Mouse (Mus musculus): ENCODE measurements around the gene Gm10643. TPM values are rescaled to one million over a fixed set of nuclear protein-coding genes. Genes with fewer than 3 reads are reported as not detected.
A peak's percentile ranks its signal among the peaks of the same experiment; 100 is the strongest.

The Gm10643 gene
- polyA plus RNA-seq, 1 experiment from 2014 or later = 0.08 TPM

GRCm38 (mm10) chr8:84021096-84021495 lies 43.8 kb downstream of the Gm10643 start, which contains the start of gene Palm3:
Palm3 (plus strand) TSS chr8:84021471.
- Histone ChIP-seq H3K4me2 (ENCODE audit: low read depth, low read length) (no peak within 1 kb of the TSS), H3K9ac (ENCODE audit: low read depth, low read length) (no peak within 1 kb of the TSS), H3K4me1 (ENCODE audit: control insufficient read depth, low read depth, low read length) (peaks cover 5% of the 10 kb centered on the region), H3K9me3 (replicated peaks; ENCODE audit: control insufficient read depth, low read length) (no peaks in the 10 kb centered on the region), H3K36me3 (ENCODE audit: control insufficient read depth, insufficient read depth) (no peaks in the 10 kb centered on the region), H3K4me3 (ENCODE audit: low read depth, low read length) (no peak within 1 kb of the TSS), H3K27me3 (ENCODE audit: control insufficient read depth, insufficient read depth, low read depth, low read length) (peaks cover 60% of the 10 kb centered on the region), H3K27ac (ENCODE audit: low read length) (no peak within 1 kb of the TSS)
- 20% methylated on average over 18 of the region's 18 CpGs for WGBS (ENCODE audit: insufficient replicate concordance)
- no peak for ATAC-seq (ENCODE audit: low read depth)

DNA sequence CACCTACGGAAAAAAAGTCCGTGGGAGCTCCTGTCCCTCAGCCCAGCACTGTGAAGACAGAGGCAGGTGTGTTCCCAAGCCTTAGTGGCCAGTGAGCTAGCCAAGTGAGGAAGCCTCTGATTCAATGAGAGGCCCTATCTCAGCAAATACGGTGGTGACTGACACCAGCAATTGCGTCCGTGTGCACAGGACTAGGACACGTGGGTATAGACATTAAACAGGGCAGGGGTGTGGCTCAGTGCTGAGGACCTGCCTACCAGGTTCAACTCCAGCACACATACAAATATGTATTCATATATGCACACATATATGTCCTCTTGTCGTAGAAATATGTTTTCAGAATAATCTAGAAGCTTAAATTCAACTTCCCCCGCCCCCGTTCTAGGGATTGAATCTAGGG lies 45.2 kb downstream of the Gm10643 start:
- no peak overlapping the region for H3K4me2 ChIP-seq (ENCODE audit: low read depth, low read length)
- no peak for ATAC-seq (ENCODE audit: low read depth)
- H3K27me3 ChIP-seq (ENCODE audit: control insufficient read depth, insufficient read depth, low read depth, low read length) = peaks cover 48% of the 10 kb centered on the region
- H3K9me3 ChIP-seq (replicated peaks; ENCODE audit: control insufficient read depth, low read length) = no peaks in the 10 kb centered on the region
- WGBS (ENCODE audit: insufficient replicate concordance) = 60% methylated on average over 9 of the region's 9 CpGs
- no peak overlapping the region for H3K9ac ChIP-seq (ENCODE audit: low read depth, low read length)
- no peak overlapping the region for H3K4me3 ChIP-seq (ENCODE audit: low read depth, low read length)
- no peaks in the 10 kb centered on the region for H3K36me3 ChIP-seq (ENCODE audit: control insufficient read depth, insufficient read depth)
- no peaks in the 10 kb centered on the region; the same call in 1 of the 2 replicates for H3K4me1 ChIP-seq (ENCODE audit: control insufficient read depth, low read depth, low read length)
- no peak overlapping the region for H3K27ac ChIP-seq (ENCODE audit: low read length)

DNA sequence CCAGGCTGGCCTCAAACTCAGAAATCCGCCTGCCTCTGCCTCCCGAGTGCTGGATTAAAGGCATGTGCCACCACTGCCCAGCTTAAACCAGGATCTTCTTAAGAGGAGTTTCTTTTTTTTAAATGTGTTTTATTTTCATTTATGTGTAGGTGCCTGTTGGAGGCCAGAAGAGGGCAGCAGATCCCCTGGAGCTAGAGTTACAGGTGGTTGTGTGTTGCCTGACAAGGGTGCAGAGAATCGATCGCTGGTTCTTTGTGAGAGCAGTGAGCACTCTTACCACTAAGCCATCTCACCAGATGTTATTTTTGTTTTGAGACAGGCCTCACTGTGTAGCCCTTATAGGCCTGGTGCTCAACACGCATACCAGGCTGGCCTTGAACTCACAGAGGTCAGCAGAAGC lies 49.1 kb downstream of the Gm10643 start:
- H3K9ac ChIP-seq (ENCODE audit: low read depth, low read length) = no peak overlapping the region
- H3K27ac ChIP-seq (ENCODE audit: low read length) = no peak overlapping the region
- H3K9me3 ChIP-seq (replicated peaks; ENCODE audit: control insufficient read depth, low read length) = no peaks in the 10 kb centered on the region
- 73% methylated on average over 5 of the region's 5 CpGs for WGBS (ENCODE audit: insufficient replicate concordance)
- peaks cover 12% of the 10 kb centered on the region for H3K4me1 ChIP-seq (ENCODE audit: control insufficient read depth, low read depth, low read length)
- peaks cover 50% of the 10 kb centered on the region for H3K27me3 ChIP-seq (ENCODE audit: control insufficient read depth, insufficient read depth, low read depth, low read length)
- no peak for ATAC-seq (ENCODE audit: low read depth)
- H3K36me3 ChIP-seq (ENCODE audit: control insufficient read depth, insufficient read depth) = no peaks in the 10 kb centered on the region
- no peak overlapping the region for H3K4me3 ChIP-seq (ENCODE audit: low read depth, low read length)
- no peak overlapping the region for H3K4me2 ChIP-seq (ENCODE audit: low read depth, low read length)

MicroRNAs within 50 kb of the gene (microRNA counts, 519-probe panel; counts per million panel counts)
- 2,767 counts per million, percentile 77 among the panel's probes with 10 or more counts for microRNA mmu-miR-709

Small RNA genes lying within 50 kb of the gene (microRNA-seq; reads per million reads assigned to microRNA genes)
- not detected for gene Mir709

Other genes with a start within 250 kb of the Gm10643 start
- 0.86 and 1.2 TPM in 2 replicates for gene Adgrl1, start 165.0 kb downstream of the Gm10643 start, polyA plus RNA-seq (2015; fragmentation: Nextera tagmentation; extraction: Ambion mirVana)
- 0.41 and 0.43 TPM in 2 replicates for gene Gm10644, start 109.9 kb downstream of the Gm10643 start, polyA plus RNA-seq (2015; fragmentation: Nextera tagmentation; extraction: Ambion mirVana)
- 108 and 110 TPM in 2 replicates for gene Asf1b, start 109.6 kb downstream of the Gm10643 start, polyA plus RNA-seq (2015; fragmentation: Nextera tagmentation; extraction: Ambion mirVana)
- gene Prkaca, start 92.1 kb downstream of the Gm10643 start, polyA plus RNA-seq (2015; fragmentation: Nextera tagmentation; extraction: Ambion mirVana) = 29.8 and 39.9 TPM in 2 replicates
- gene Samd1, start 67.5 kb downstream of the Gm10643 start, polyA plus RNA-seq (2015; fragmentation: Nextera tagmentation; extraction: Ambion mirVana) = 3.6 and 3.9 TPM in 2 replicates
- gene 1700067K01Rik, start 63.6 kb downstream of the Gm10643 start, polyA plus RNA-seq (2015; fragmentation: Nextera tagmentation; extraction: Ambion mirVana) = 0.56 and 0.58 TPM in 2 replicates
- gene 2210011C24Rik, start 53.0 kb downstream of the Gm10643 start, polyA plus RNA-seq (2015; fragmentation: Nextera tagmentation; extraction: Ambion mirVana) = 0.13 TPM in 1 of 2 replicates, not detected in the other
- gene Palm3, start 43.7 kb downstream of the Gm10643 start, polyA plus RNA-seq (2015; fragmentation: Nextera tagmentation; extraction: Ambion mirVana) = 0.15 TPM in 1 of 2 replicates, not detected in the other
- 0.87 and 1.0 TPM in 2 replicates for gene Il27ra, start 22.5 kb downstream of the Gm10643 start, polyA plus RNA-seq (2015; fragmentation: Nextera tagmentation; extraction: Ambion mirVana)
- gene Rln3, start 20.1 kb downstream of the Gm10643 start, polyA plus RNA-seq (2015; fragmentation: Nextera tagmentation; extraction: Ambion mirVana) = 0.15 TPM in 1 of 2 replicates, not detected in the other
- gene Rfx1, start 1.7 kb upstream of the Gm10643 start, polyA plus RNA-seq (2015; fragmentation: Nextera tagmentation; extraction: Ambion mirVana) = 2.0 and 2.7 TPM in 2 replicates
- 2.4 and 3.0 TPM in 2 replicates for gene Dcaf15, start 39.6 kb upstream of the Gm10643 start, polyA plus RNA-seq (2015; fragmentation: Nextera tagmentation; extraction: Ambion mirVana)
- 0.04 TPM in 1 of 2 replicates, not detected in the other for gene Podnl1, start 60.9 kb upstream of the Gm10643 start, polyA plus RNA-seq (2015; fragmentation: Nextera tagmentation; extraction: Ambion mirVana)
- 5.3 and 5.8 TPM in 2 replicates for gene Cc2d1a, start 82.8 kb upstream of the Gm10643 start, polyA plus RNA-seq (2015; fragmentation: Nextera tagmentation; extraction: Ambion mirVana)
- gene 4930432K21Rik, start 82.9 kb upstream of the Gm10643 start, polyA plus RNA-seq (2015; fragmentation: Nextera tagmentation; extraction: Ambion mirVana) = 0.26 and 0.28 TPM in 2 replicates
- gene Nanos3, start 120.1 kb upstream of the Gm10643 start, polyA plus RNA-seq (2015; fragmentation: Nextera tagmentation; extraction: Ambion mirVana) = not detected in 2 replicates
- gene Zswim4, start 171.9 kb upstream of the Gm10643 start, polyA plus RNA-seq (2015; fragmentation: Nextera tagmentation; extraction: Ambion mirVana) = 2.2 and 2.8 TPM in 2 replicates
- 175 and 185 TPM in 2 replicates for gene D8Ertd738e, start 184.6 kb upstream of the Gm10643 start, polyA plus RNA-seq (2015; fragmentation: Nextera tagmentation; extraction: Ambion mirVana)
- 27.1 and 27.9 TPM in 2 replicates for gene Mri1, start 192.2 kb upstream of the Gm10643 start, polyA plus RNA-seq (2015; fragmentation: Nextera tagmentation; extraction: Ambion mirVana)
- 5.6 and 6.2 TPM in 2 replicates for gene Ccdc130, start 205.2 kb upstream of the Gm10643 start, polyA plus RNA-seq (2015; fragmentation: Nextera tagmentation; extraction: Ambion mirVana)

All from liver, embryonic 16.5 days (tissue).